Mouse (Mus musculus) neural tube, embryonic 12.5 days (tissue): Measurements from ENCODE around the gene Gmfg. TPM values are rescaled to one million over a fixed set of nuclear protein-coding genes. Genes with fewer than 3 reads are reported as not detected.

ENCODE experiments used
- ATAC-seq: fragments of 200-750 bp; cut with Nextera tagmentation; 2 replicates; pipeline ENCODE4 v1.8.0; 2017; ENCODE audit warnings: low read depth, mild to moderate bottlenecking, moderate TSS enrichment, moderate library complexity; ENCODE audit not compliant: low FRiP score
- H3K27ac ChIP-seq: fragments of 300-500 bp; sonication (generic); 2 replicates; pipeline ENCODE4 v1.5.1; 2016
- H3K27me3 ChIP-seq: fragments of 300-500 bp; sonication (generic); replicated peaks from 2 replicates; pipeline ENCODE4 v1.6.1; 2016; ENCODE audit warnings: mild to moderate bottlenecking
- H3K36me3 ChIP-seq: fragments of 300-500 bp; sonication (generic); 2 replicates; pipeline ENCODE4 v1.6.1; 2016; ENCODE audit warnings: mild to moderate bottlenecking
- H3K4me1 ChIP-seq: fragments of 300-500 bp; sonication (generic); 2 replicates; pipeline ENCODE4 v1.6.1; 2016
- H3K4me2 ChIP-seq: fragments of 300-500 bp; sonication (generic); replicated peaks from 2 replicates; pipeline ENCODE4 v1.6.1; 2016; ENCODE audit warnings: mild to moderate bottlenecking
- H3K4me3 ChIP-seq: fragments of 300-500 bp; sonication (generic); 2 replicates; pipeline ENCODE4 v1.5.1; 2016
- H3K9ac ChIP-seq: fragments of 300-500 bp; sonication (generic); 2 replicates; pipeline ENCODE4 v1.6.1; 2016; ENCODE audit warnings: mild to moderate bottlenecking
- H3K9me3 ChIP-seq: fragments of 300-500 bp; sonication (generic); 2 replicates; pipeline ENCODE4 v1.6.1; 2016; ENCODE audit warnings: mild to moderate bottlenecking
- WGBS: fragments of 180-500 bp; shearing (Covaris S2); methylation state at CpG from one replicate; pipeline ENCODE4 v1.1.7; 2016; 5-methylcytosine and 5-hydroxymethylcytosine counted together
- polyA plus RNA-seq: library from polyadenylated mRNA; unstranded; fragments of >200 nt; fragmentation: Nextera tagmentation; extraction: Ambion mirVana; gene quantifications from 2 replicates; pipeline ENCODE4 v1.2.1, GENCODE M21; 2016

The Gmfg gene
- 6.6 and 8.1 TPM in 2 replicates for polyA plus RNA-seq

DNA sequence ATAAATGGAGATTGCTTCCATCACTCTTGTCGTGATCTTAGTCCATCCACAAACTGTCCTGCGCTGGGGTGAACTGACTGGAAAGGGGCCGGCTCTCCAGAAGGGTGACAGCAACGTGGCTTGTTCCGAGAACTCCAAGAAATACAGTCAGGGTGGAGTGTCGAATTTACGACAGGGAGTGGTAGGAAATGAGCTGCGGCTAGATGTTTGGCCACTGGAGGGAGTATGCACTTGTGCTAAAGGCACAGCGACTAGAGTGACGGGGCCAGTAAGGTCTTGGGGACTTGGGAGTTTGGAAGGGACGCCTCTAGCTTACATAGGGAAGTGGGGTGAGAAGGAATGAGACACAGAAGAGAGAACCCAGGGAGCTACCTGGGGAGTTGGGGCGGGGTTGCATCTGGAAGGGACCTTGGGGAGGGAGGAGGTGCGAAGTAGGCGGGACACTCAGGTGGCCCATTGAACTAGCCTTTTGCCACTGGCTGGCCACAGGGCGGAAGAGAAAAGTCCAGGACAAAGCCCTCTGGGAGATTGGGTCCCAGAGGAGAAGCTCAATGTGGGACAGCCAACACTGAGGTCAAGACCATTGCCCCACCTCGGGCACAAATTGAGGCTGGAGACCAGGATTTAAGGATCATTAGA is at the start of gene Gmfg:
Gmfg (plus strand) TSS at position 516 of the 639 bp plus-strand sequence.
- WGBS = 2% methylated on average over 16 of the region's 16 CpGs
- Histone ChIP-seq H3K4me1 (peaks cover 23% of the 10 kb centered on the region), H3K4me3 (peak within 1 kb of the TSS; percentile 84), H3K27me3 (no peaks in the 10 kb centered on the region), H3K27ac (0 out of 2 replicates have a peak within 1 kb of the TSS, but pooled peaks have one; percentile 2), H3K4me2 (peak within 1 kb of the TSS; percentile 71), H3K9ac (peak within 1 kb of the TSS; percentile 53), H3K36me3 (peaks cover 6% of the 10 kb centered on the region; the same call in 1 of the 2 replicates), H3K9me3 (no peaks in the 10 kb centered on the region)
- ATAC-seq = peak; percentile 48

DNA sequence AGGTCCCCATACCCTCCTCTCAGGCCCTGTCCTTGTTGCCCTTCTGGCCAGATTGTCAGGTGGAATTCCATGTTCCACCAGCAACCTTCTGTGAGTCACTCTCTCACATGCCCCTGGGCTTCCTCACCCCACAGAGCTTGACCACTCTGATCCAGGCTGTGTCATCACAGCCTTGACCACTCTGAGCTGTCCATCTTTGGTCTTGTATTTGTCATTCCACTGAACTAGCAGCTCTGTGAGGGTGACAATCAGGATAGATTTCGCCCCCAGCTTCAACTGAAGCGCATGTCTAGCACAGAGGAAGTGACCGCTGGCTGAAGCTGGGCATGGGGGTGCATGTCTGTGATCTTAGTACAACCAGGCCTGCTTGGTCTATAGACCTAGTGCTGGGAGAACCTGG is 46.9 kb upstream of the Gmfg start:
- no peaks in the 10 kb centered on the region for H3K9me3 ChIP-seq
- H3K4me3 ChIP-seq = no peak overlapping the region
- peaks cover 52% of the 10 kb centered on the region for H3K36me3 ChIP-seq
- no peaks in the 10 kb centered on the region for H3K27me3 ChIP-seq
- no peak overlapping the region for H3K9ac ChIP-seq
- WGBS = 98% methylated on average over 3 of the region's 3 CpGs
- H3K27ac ChIP-seq = no peak overlapping the region
- ATAC-seq = no peak
- H3K4me2 ChIP-seq = no peak overlapping the region
- peaks cover 24% of the 10 kb centered on the region for H3K4me1 ChIP-seq

DNA sequence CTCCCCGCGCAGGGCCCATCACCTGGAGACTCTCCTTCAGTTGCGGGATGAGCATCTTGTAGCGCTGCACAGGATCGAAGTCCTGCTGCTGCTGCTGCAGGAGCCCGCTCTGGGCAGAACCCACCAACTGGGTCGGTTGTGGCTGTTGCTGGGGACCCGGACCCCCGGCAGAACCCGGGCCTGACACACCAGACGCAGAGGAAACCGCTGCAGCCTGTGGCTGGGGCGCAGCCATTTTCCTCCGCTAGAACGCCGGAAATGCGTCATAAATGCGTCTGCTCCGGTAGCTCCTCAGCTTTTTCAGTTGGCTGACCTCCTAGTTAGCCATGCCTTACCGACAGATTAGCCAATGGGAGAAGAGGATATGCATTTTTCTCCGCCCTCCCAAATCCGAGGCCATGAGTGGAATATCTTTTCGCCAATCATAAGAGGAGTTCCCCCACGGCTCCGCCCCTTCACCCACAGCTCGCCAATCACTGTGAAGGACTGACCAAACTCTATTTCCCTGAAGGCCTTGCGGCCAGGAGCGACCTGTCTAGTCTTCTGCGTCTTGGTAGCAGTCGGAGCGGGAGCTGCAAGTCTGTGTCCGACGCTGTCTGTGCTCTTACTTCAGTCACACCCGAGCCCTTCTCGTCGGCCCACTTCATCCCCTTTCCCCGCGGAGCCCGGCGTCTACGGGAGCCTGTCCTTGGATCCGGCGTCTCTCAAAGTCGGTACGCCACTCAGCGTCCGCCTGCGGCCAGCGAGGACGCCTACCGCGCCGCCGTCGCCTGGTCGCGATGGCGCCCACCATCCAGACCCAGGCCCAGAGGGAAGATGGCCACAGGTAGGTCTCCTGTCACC is 44.6 kb upstream of the Gmfg start, which contains the start of the genes Med29 and Paf1:
Med29 (minus strand) TSS at position 280 of the 843 bp plus-strand sequence.
Paf1 (plus strand) TSS at position 523 of the 843 bp plus-strand sequence.
- peak; percentile 98 for ATAC-seq
- peaks cover 56% of the 10 kb centered on the region for H3K36me3 ChIP-seq
- peaks cover 24% of the 10 kb centered on the region for H3K4me1 ChIP-seq
- peak within 1 kb of the TSS; percentile 88 for H3K9ac ChIP-seq
- no peaks in the 10 kb centered on the region for H3K27me3 ChIP-seq
- peak within 1 kb of the TSS; percentile 84 for H3K4me3 ChIP-seq
- peak within 1 kb of the TSS; percentile 96 for H3K4me2 ChIP-seq
- no peaks in the 10 kb centered on the region for H3K9me3 ChIP-seq
- under 1% methylated on average over 58 of the region's 58 CpGs for WGBS
- peak within 1 kb of the TSS; percentile 21; the same call in 1 of the 2 replicates for H3K27ac ChIP-seq

DNA sequence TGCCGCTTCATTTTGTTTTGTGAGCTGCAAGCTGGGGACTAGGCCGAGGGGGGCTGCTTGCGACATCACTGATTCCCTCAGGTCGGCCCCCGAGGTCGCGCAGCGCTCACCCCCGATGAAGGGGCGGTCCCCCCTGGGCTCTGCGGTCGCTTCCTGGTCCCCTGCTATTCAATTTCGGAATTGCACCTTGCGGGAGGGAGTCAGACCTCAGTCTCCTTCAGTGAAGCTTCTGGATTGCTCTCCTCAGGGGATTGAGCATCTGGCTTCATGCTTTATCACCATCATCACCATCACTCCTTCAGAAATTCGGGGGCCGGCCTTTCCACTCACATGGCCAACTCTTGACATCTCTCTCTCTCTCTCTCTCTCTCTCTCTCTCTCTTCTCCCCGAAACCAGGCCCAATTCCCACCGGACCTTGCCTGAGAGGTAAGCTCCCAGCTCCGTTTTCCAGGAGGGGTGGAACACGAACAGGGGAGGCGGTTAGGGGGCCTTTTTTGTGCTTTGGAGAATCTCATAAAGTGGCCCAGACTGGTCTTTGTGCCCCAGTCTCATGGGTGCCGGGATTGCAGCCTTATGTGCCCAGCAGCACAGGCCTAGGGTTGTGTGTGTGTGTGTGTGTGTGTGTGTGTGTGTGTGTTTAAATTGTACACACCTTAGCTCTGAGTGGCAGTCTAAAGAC is 43.8 kb upstream of the Gmfg start:
- 7% methylated on average over 22 of the region's 22 CpGs for WGBS
- Histone ChIP-seq H3K4me3 (peak overlapping the region; percentile 84), H3K9me3 (no peaks in the 10 kb centered on the region), H3K36me3 (peaks cover 56% of the 10 kb centered on the region), H3K9ac (peak overlapping the region; percentile 88), H3K27ac (peak overlapping the region; percentile 21; the same call in 1 of the 2 replicates), H3K4me2 (peak overlapping the region; percentile 96), H3K4me1 (peaks cover 24% of the 10 kb centered on the region), H3K27me3 (no peaks in the 10 kb centered on the region)
- ATAC-seq = no peak

DNA sequence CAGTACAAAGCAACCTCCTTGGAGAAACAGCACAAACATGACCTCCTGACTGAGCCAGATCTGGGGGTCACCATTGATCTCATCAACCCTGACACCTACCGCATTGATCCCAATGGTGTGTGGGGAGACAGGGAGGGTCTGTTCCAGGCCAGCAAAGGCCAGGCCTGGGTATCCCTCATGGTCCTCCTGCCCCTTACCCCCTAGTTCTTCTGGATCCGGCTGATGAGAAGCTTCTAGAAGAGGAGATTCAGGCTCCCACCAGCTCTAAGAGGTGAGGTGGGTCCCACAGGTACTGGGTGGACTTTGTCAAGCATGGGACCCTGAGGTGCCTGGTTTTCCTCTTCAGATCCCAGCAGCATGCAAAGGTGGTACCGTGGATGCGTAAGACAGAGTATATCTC is 41.8 kb upstream of the Gmfg start:
- Histone ChIP-seq H3K27ac (no peak overlapping the region), H3K4me3 (no peak overlapping the region), H3K9ac (no peak overlapping the region), H3K4me1 (peaks cover 24% of the 10 kb centered on the region), H3K27me3 (no peaks in the 10 kb centered on the region), H3K4me2 (no peak overlapping the region), H3K9me3 (no peaks in the 10 kb centered on the region), H3K36me3 (peaks cover 56% of the 10 kb centered on the region)
- 93% methylated on average over 4 of the region's 4 CpGs for WGBS
- no peak for ATAC-seq

DNA sequence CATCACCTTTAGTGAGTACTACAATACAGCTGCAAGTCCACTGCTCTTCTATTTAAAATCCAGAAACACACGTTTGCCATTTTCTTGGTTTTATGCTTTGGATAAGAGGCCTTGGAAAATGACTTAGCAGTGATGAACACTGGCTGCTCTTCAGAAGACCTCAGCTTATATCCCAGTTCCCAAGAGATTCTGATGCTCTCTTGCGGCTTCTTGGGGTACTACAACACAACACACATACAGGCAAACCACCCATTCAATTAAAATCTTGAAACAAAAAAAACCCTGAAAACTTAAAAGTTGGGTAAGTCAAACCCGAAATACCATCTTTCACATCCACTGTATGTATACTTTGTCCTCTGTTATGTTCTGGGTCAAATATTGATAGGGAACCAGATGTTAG is 39.2 kb upstream of the Gmfg start:
- no peaks in the 10 kb centered on the region for H3K9me3 ChIP-seq
- H3K4me1 ChIP-seq = peaks cover 9% of the 10 kb centered on the region
- no peak overlapping the region for H3K4me3 ChIP-seq
- WGBS = 73% methylated on average over 3 of the region's 3 CpGs
- ATAC-seq = no peak
- H3K9ac ChIP-seq = no peak overlapping the region
- no peak overlapping the region for H3K27ac ChIP-seq
- H3K36me3 ChIP-seq = peaks cover 76% of the 10 kb centered on the region
- no peaks in the 10 kb centered on the region for H3K27me3 ChIP-seq
- no peak overlapping the region for H3K4me2 ChIP-seq

DNA sequence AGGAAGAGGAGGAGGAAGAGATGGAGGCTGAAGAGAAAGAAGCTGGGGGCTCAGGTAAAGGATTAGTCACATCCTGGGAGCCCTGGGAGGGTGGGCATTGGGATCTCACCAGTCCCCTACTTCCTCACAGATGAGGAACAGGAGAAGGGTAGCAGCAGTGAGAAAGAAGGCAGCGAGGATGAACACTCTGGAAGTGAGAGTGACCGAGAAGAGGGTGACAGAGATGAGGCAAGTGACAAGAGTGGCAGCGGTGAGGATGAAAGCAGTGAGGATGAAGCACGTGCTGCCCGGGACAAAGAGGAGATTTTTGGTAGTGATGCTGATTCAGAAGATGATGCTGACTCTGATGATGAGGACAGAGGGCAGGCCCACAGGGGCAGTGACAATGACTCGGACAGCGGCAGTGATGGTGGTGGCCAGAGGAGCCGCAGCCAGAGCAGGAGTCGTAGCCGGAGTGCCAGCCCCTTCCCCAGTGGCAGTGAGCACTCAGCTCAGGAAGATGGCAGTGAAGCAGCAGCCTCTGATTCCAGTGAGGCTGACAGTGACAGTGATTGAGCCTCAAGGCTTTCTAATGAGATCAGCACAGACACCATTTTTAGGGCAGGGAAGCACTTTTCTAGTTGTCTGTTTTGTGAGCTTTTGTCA is 38.4 kb upstream of the Gmfg start:
- H3K9me3 ChIP-seq = no peaks in the 10 kb centered on the region
- H3K27me3 ChIP-seq = no peaks in the 10 kb centered on the region
- H3K4me3 ChIP-seq = no peak overlapping the region
- H3K36me3 ChIP-seq = peaks cover 85% of the 10 kb centered on the region
- H3K9ac ChIP-seq = no peak overlapping the region
- WGBS = 94% methylated on average over 10 of the region's 10 CpGs
- H3K4me2 ChIP-seq = no peak overlapping the region
- ATAC-seq = no peak
- peaks cover 2% of the 10 kb centered on the region for H3K4me1 ChIP-seq
- H3K27ac ChIP-seq = no peak overlapping the region

DNA sequence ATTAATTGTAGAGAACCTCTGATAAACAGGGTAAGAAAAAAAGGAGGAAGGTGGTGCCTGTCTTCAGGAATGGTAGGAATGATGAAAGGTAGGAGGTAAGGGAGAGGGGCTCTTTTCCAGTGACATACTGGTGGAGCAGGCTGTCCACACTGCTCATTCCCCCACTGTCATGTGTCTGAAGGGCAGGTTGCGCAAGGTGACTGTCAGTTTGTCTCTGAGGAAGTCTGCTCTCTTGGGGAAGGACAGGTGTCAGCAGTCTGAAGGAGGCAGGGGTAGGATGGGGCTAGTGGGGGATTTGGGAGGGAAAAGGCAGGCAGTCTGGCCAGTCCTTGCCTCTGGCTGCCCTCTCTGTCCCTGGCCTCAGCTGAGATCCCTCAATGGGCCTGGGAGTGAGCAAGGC is 36.2 kb upstream of the Gmfg start:
- no peaks in the 10 kb centered on the region for H3K4me1 ChIP-seq
- H3K9me3 ChIP-seq = no peaks in the 10 kb centered on the region
- no peaks in the 10 kb centered on the region for H3K27me3 ChIP-seq
- H3K27ac ChIP-seq = no peak overlapping the region
- peaks cover 94% of the 10 kb centered on the region for H3K36me3 ChIP-seq
- no peak overlapping the region for H3K4me3 ChIP-seq
- ATAC-seq = no peak
- no peak overlapping the region for H3K4me2 ChIP-seq
- WGBS = 88% methylated on average over 1 of the region's 1 CpGs
- H3K9ac ChIP-seq = no peak overlapping the region

DNA sequence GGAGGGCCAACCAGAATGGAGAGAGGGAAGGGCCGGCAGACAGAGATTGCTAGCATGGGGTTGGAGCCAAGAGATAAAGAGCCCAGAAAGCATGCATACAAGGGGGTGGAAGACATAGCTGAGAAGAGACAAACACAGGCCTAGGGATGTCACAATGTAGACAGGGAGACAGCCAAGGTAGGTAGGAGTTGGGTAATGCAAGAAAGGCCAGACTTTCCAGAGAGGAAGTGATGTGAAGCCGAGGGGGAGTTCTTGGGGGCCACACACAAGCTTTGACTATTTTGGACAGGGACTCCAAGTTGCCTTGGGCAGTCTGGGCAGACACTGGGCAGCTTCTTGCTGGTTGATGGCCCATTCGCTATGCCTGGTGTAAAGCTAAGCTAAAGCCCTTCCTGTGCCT is 35.3 kb upstream of the Gmfg start:
- H3K27ac ChIP-seq = no peak overlapping the region
- H3K4me2 ChIP-seq = no peak overlapping the region
- no peak overlapping the region for H3K4me3 ChIP-seq
- H3K36me3 ChIP-seq = peaks cover 94% of the 10 kb centered on the region
- no peaks in the 10 kb centered on the region for H3K9me3 ChIP-seq
- 85% methylated on average over 3 of the region's 3 CpGs for WGBS
- no peak for ATAC-seq
- no peaks in the 10 kb centered on the region for H3K27me3 ChIP-seq
- no peak overlapping the region for H3K9ac ChIP-seq
- no peaks in the 10 kb centered on the region for H3K4me1 ChIP-seq

DNA sequence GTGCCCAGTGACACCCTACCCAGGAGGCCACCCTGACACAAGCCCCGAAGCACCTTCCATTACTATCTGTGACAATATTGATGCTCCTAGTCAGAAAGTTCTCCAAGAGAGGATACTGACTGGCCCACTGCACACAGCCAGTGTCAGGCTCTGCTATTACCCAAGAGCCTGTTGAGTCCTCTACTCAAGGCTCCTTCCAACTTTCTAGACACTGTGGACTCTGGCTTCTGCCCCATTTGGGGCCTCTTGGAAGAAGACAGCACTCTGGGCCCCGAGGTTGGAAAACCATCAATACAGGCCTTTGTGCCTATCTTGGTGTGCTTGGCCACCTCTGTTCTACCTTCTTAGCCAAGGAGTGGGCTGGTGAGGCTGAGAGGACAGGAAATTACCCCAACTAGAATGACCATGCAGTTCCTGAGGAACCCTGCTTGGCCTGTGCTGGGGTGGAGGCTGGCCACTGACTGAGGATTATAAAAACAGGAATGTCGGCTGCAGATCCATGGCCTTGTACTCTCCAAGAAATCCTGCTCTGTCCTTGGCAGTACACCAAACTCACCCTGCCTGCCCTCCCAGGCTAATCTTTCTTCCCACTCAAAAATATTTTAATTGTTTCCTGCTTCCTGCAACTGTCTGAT is 26.3 kb upstream of the Gmfg start:
- H3K4me1 ChIP-seq = no peaks in the 10 kb centered on the region
- no peak overlapping the region for H3K9ac ChIP-seq
- H3K9me3 ChIP-seq = no peaks in the 10 kb centered on the region
- no peak overlapping the region for H3K4me2 ChIP-seq
- WGBS = 90% methylated on average over 3 of the region's 3 CpGs
- no peaks in the 10 kb centered on the region for H3K27me3 ChIP-seq
- no peak for ATAC-seq
- peaks cover 84% of the 10 kb centered on the region for H3K36me3 ChIP-seq
- no peak overlapping the region for H3K4me3 ChIP-seq
- H3K27ac ChIP-seq = no peak overlapping the region

DNA sequence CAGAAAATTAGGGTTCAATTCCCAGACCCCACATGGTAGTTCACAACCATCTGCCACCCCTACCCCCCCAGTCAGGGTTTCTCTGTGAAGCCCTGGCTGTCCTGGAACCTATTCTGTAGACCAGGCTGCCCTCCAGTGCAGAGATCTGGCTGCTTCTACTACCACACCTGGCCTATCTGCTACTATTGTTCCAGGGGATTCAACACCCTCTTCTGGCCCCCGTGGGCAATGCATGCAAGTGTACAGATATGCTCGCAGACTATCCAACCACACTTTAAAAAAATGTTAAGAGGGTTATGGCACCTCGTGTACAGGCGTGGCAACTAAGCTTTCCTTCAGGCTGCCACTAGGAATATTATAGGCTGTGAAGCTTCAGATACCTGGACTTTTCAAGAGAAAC is 24.4 kb upstream of the Gmfg start:
- Histone ChIP-seq H3K27me3 (no peaks in the 10 kb centered on the region), H3K4me2 (no peak overlapping the region), H3K9ac (no peak overlapping the region), H3K36me3 (peaks cover 80% of the 10 kb centered on the region), H3K9me3 (no peaks in the 10 kb centered on the region), H3K4me1 (no peaks in the 10 kb centered on the region), H3K4me3 (no peak overlapping the region), H3K27ac (no peak overlapping the region)
- 90% methylated on average over 4 of the region's 4 CpGs for WGBS
- ATAC-seq = no peak
